Mouse (Mus musculus) forebrain, embryonic 13.5 days (tissue): ENCODE data around the gene Slc17a7. TPM values are rescaled to one million over a fixed set of nuclear protein-coding genes. Genes with fewer than 3 reads are reported as not detected.

Source experiments
- ATAC-seq: fragments of 200-750 bp; cut with Nextera tagmentation; 2 replicates; pipeline ENCODE4 v1.8.0; 2017
- H3K27ac ChIP-seq: fragments of 300-500 bp; sonication (generic); 2 replicates; pipeline ENCODE4 v1.5.1; 2015; ENCODE audit warnings: inconsistent platforms, mild to moderate bottlenecking, moderate library complexity
- H3K27me3 ChIP-seq: fragments of 300-500 bp; sonication (generic); 2 replicates; pipeline ENCODE4 v1.6.1; 2015; ENCODE audit warnings: mild to moderate bottlenecking, inconsistent platforms
- H3K36me3 ChIP-seq: fragments of 300-500 bp; sonication (generic); 2 replicates; pipeline ENCODE4 v1.6.1; 2015; ENCODE audit warnings: mild to moderate bottlenecking, inconsistent platforms; ENCODE audit not compliant: poor library complexity, severe bottlenecking
- H3K4me1 ChIP-seq: fragments of 300-500 bp; sonication (generic); 2 replicates; pipeline ENCODE4 v1.6.1; 2015; ENCODE audit warnings: inconsistent platforms
- H3K4me2 ChIP-seq: fragments of 300-500 bp; sonication (generic); 2 replicates; pipeline ENCODE4 v1.6.1; 2015; ENCODE audit warnings: inconsistent platforms, mild to moderate bottlenecking, moderate library complexity
- H3K4me3 ChIP-seq: fragments of 300-500 bp; sonication (generic); 2 replicates; pipeline ENCODE4 v1.5.1; 2015; ENCODE audit warnings: mild to moderate bottlenecking, inconsistent platforms
- H3K9ac ChIP-seq: fragments of 300-500 bp; sonication (generic); 2 replicates; pipeline ENCODE4 v1.6.1; 2015; ENCODE audit warnings: mild to moderate bottlenecking, inconsistent platforms
- H3K9me3 ChIP-seq: fragments of 300-500 bp; sonication (generic); replicated peaks from 2 replicates; pipeline ENCODE4 v1.6.1; 2016; ENCODE audit warnings: inconsistent platforms
- WGBS: fragments of 180-500 bp; shearing (Covaris S2); methylation state at CpG from one replicate; pipeline ENCODE4 v1.1.7; 2015; 5-methylcytosine and 5-hydroxymethylcytosine counted together
- polyA plus RNA-seq: library from polyadenylated mRNA; unstranded; fragments of >200 nt; fragmentation: Nextera tagmentation; extraction: Ambion mirVana; gene quantifications from 2 replicates; pipeline ENCODE4 v1.2.1, GENCODE M21; 2015

Gene Slc17a7
- polyA plus RNA-seq, 1 experiment from 2014 or later: 14.2 TPM

GRCm38 (mm10) chr7:45198435-45198834, 34.7 kb downstream of the Slc17a7 start:
- peak; percentile 60; the same call in 1 of the 2 replicates for ATAC-seq

GRCm38 (mm10) chr7:45198961-45199360, 35.2 kb downstream of the Slc17a7 start:
- no peaks in the 10 kb centered on the region for H3K9me3 ChIP-seq
- WGBS: 82% methylated on average over 11 of the region's 11 CpGs
- no peak overlapping the region for H3K27ac ChIP-seq
- 0 out of 2 replicates have a peak, but pooled peaks cover 7% of the 10 kb centered on the region for H3K4me1 ChIP-seq
- H3K4me2 ChIP-seq: no peak overlapping the region
- no peak overlapping the region for H3K9ac ChIP-seq
- no peak for ATAC-seq
- H3K4me3 ChIP-seq: no peak overlapping the region
- H3K27me3 ChIP-seq: peaks cover 28% of the 10 kb centered on the region
- H3K36me3 ChIP-seq: no peaks in the 10 kb centered on the region

More at GRCm38 (mm10) chr7:45198435-45198834, 34.7 kb downstream of the Slc17a7 start:
- H3K4me2 ChIP-seq: no peak overlapping the region
- H3K36me3 ChIP-seq: no peaks in the 10 kb centered on the region
- no peak overlapping the region for H3K27ac ChIP-seq
- WGBS: 15% methylated on average over 5 of the region's 5 CpGs
- H3K9ac ChIP-seq: 0 out of 2 replicates have a peak overlapping the region, but pooled peaks have one; percentile 9
- H3K27me3 ChIP-seq: peaks cover 26% of the 10 kb centered on the region
- no peaks in the 10 kb centered on the region for H3K9me3 ChIP-seq
- H3K4me1 ChIP-seq: 0 out of 2 replicates have a peak, but pooled peaks cover 7% of the 10 kb centered on the region
- H3K4me3 ChIP-seq: no peak overlapping the region

- WGBS: 58% methylated on average over 10 of the region's 10 CpGs
- H3K4me2 ChIP-seq: no peak overlapping the region
- peaks cover 22% of the 10 kb centered on the region for H3K27me3 ChIP-seq
Observed at GRCm38 (mm10) chr7:45202654-45203053, 38.9 kb downstream of the Slc17a7 start.

GRCm38 (mm10) chr7:45204380-45205143, 40.8 kb downstream of the Slc17a7 start, which contains the start of gene Ccdc155:
Gene Ccdc155, minus strand, starts transcription at chr7:45204892.
- peak within 1 kb of the TSS; percentile 60 for H3K4me2 ChIP-seq
- 0 out of 2 replicates have a peak, but pooled peaks cover 4% of the 10 kb centered on the region for H3K4me1 ChIP-seq
- peaks cover 18% of the 10 kb centered on the region for H3K27me3 ChIP-seq
- H3K9me3 ChIP-seq: no peaks in the 10 kb centered on the region
- 0 out of 2 replicates have a peak within 1 kb of the TSS, but pooled peaks have one; percentile 52 for H3K27ac ChIP-seq
- H3K4me3 ChIP-seq: peak within 1 kb of the TSS; percentile 45
- WGBS: 9% methylated on average over 44 of the region's 44 CpGs
- peak; percentile 98 for ATAC-seq
- no peaks in the 10 kb centered on the region for H3K36me3 ChIP-seq
- H3K9ac ChIP-seq: peak within 1 kb of the TSS; percentile 61

More at GRCm38 (mm10) chr7:45202654-45203053, 38.9 kb downstream of the Slc17a7 start:
- Histone ChIP-seq H3K9me3 (no peaks in the 10 kb centered on the region), H3K9ac (no peak overlapping the region), H3K4me3 (no peak overlapping the region), H3K27ac (no peak overlapping the region), H3K36me3 (no peaks in the 10 kb centered on the region), H3K4me1 (0 out of 2 replicates have a peak, but pooled peaks cover 10% of the 10 kb centered on the region)
- ATAC-seq: no peak

- no peaks in the 10 kb centered on the region for H3K36me3 ChIP-seq
- no peak for ATAC-seq
- no peak overlapping the region for H3K4me3 ChIP-seq
- H3K27ac ChIP-seq: no peak overlapping the region
- H3K9ac ChIP-seq: no peak overlapping the region
- WGBS: 86% methylated on average over 6 of the region's 6 CpGs
- H3K4me2 ChIP-seq: no peak overlapping the region
- 0 out of 2 replicates have a peak, but pooled peaks cover 9% of the 10 kb centered on the region for H3K4me1 ChIP-seq
- no peaks in the 10 kb centered on the region for H3K9me3 ChIP-seq
- peaks cover 41% of the 10 kb centered on the region for H3K27me3 ChIP-seq
Observed at GRCm38 (mm10) chr7:45208260-45208659, 44.5 kb downstream of the Slc17a7 start.

- ATAC-seq: no peak
- Histone ChIP-seq H3K9ac (no peak overlapping the region), H3K4me2 (0 out of 2 replicates have a peak overlapping the region, but pooled peaks have one; percentile 25), H3K9me3 (no peaks in the 10 kb centered on the region), H3K27me3 (peaks cover 36% of the 10 kb centered on the region), H3K4me1 (peaks cover 14% of the 10 kb centered on the region), H3K36me3 (no peaks in the 10 kb centered on the region), H3K4me3 (no peak overlapping the region), H3K27ac (no peak overlapping the region)
- 79% methylated on average over 10 of the region's 10 CpGs for WGBS
Observed at GRCm38 (mm10) chr7:45211070-45211469, 47.3 kb downstream of the Slc17a7 start.

GRCm38 (mm10) chr7:45211851-45212251, 48.1 kb downstream of the Slc17a7 start, which contains the start of gene Dkkl1:
Gene Dkkl1, minus strand, starts transcription at chr7:45212147.
- peaks cover 20% of the 10 kb centered on the region for H3K4me1 ChIP-seq
- H3K4me3 ChIP-seq: no peak within 1 kb of the TSS; the same call in 1 of the 2 replicates
- no peaks in the 10 kb centered on the region for H3K36me3 ChIP-seq
- H3K27ac ChIP-seq: no peak within 1 kb of the TSS
- peak within 1 kb of the TSS; percentile 25; the same call in 1 of the 2 replicates for H3K4me2 ChIP-seq
- H3K9me3 ChIP-seq: no peaks in the 10 kb centered on the region
- ATAC-seq: no peak
- 4% methylated on average over 17 of the region's 17 CpGs for WGBS
- H3K9ac ChIP-seq: no peak within 1 kb of the TSS
- H3K27me3 ChIP-seq: peaks cover 36% of the 10 kb centered on the region

- Histone ChIP-seq H3K27me3 (peaks cover 35% of the 10 kb centered on the region), H3K4me1 (peaks cover 25% of the 10 kb centered on the region), H3K4me2 (no peak overlapping the region), H3K36me3 (0 out of 2 replicates have a peak, but pooled peaks cover 2% of the 10 kb centered on the region), H3K4me3 (no peak overlapping the region), H3K27ac (no peak overlapping the region), H3K9ac (no peak overlapping the region), H3K9me3 (no peaks in the 10 kb centered on the region)
- no peak for ATAC-seq
- WGBS: 78% methylated on average over 7 of the region's 7 CpGs
Observed at GRCm38 (mm10) chr7:45212356-45212755, 48.6 kb downstream of the Slc17a7 start.

GRCm38 (mm10) chr7:45213708-45214107, 50.0 kb downstream of the Slc17a7 start:
- H3K9me3 ChIP-seq: no peaks in the 10 kb centered on the region
- peak overlapping the region; percentile 8; the same call in 1 of the 2 replicates for H3K9ac ChIP-seq
- WGBS: 61% methylated on average over 5 of the region's 5 CpGs
- H3K4me1 ChIP-seq: peaks cover 38% of the 10 kb centered on the region
- peaks cover 33% of the 10 kb centered on the region for H3K27me3 ChIP-seq
- H3K36me3 ChIP-seq: peaks cover 15% of the 10 kb centered on the region; the same call in 1 of the 2 replicates
- no peak overlapping the region for H3K4me2 ChIP-seq
- H3K27ac ChIP-seq: no peak overlapping the region
- ATAC-seq: no peak
- no peak overlapping the region for H3K4me3 ChIP-seq

- peaks cover 48% of the 10 kb centered on the region for H3K4me1 ChIP-seq
Observed at GRCm38 (mm10) chr7:45215673-45216441, 52.1 kb downstream of the Slc17a7 start, which contains the start of gene Tead2. Gene Tead2, plus strand, starts transcription at chr7:45215753.

GRCm38 (mm10) chr7:45216442-45217183, 52.9 kb downstream of the Slc17a7 start:
- Histone ChIP-seq H3K27ac (peak overlapping the region; percentile 86), H3K9ac (peak overlapping the region; percentile 88), H3K4me3 (peak overlapping the region; percentile 66), H3K4me2 (peak overlapping the region; percentile 82), H3K36me3 (peaks cover 44% of the 10 kb centered on the region), H3K9me3 (no peaks in the 10 kb centered on the region), H3K27me3 (peaks cover 12% of the 10 kb centered on the region), H3K4me1 (peaks cover 45% of the 10 kb centered on the region)
- ATAC-seq: peak; percentile 87
- WGBS: 0% methylated on average over 13 of the region's 13 CpGs

More at GRCm38 (mm10) chr7:45215673-45216441, 52.1 kb downstream of the Slc17a7 start, which contains the start of gene Tead2:
- Histone ChIP-seq H3K4me2 (peak within 1 kb of the TSS; percentile 82), H3K36me3 (peaks cover 36% of the 10 kb centered on the region), H3K9ac (peak within 1 kb of the TSS; percentile 88), H3K9me3 (no peaks in the 10 kb centered on the region), H3K27me3 (peaks cover 20% of the 10 kb centered on the region), H3K4me3 (peak within 1 kb of the TSS; percentile 66), H3K27ac (peak within 1 kb of the TSS; percentile 86)
- ATAC-seq: peak; percentile 60
- WGBS: under 1% methylated on average over 54 of the region's 55 CpGs
